Mouse (Mus musculus) kidney, adult 2 months (tissue): ENCODE results near the gene Pex10. TPM values are rescaled to one million over a fixed set of nuclear protein-coding genes. Genes with fewer than 3 reads are reported as not detected.
A peak's percentile ranks its signal among the peaks of the same experiment; 100 is the strongest.

Experiments used
- DNase-seq: peaks from one replicate; pipeline ENCODE4 v3.0.0; 2021
- H3K27ac ChIP-seq: fragments of 200-500 bp; 2 replicates; pipeline ENCODE4 v1.5.1; 2012; ENCODE audit warnings: low read depth, low read length, control low read depth, inconsistent platforms; ENCODE audit not compliant: insufficient read depth
- H3K27me3 ChIP-seq: fragments of 200-500 bp; replicated peaks from 2 replicates; pipeline ENCODE4 v1.6.1; 2012; ENCODE audit warnings: mild to moderate bottlenecking, moderate library complexity, low read length, inconsistent platforms; ENCODE audit not compliant: control insufficient read depth, insufficient read depth
- H3K36me3 ChIP-seq: fragments of 200-500 bp; 2 replicates; pipeline ENCODE4 v1.6.1; 2012; ENCODE audit warnings: mild to moderate bottlenecking, moderate library complexity, low read length, inconsistent platforms; ENCODE audit not compliant: control insufficient read depth, insufficient read depth
- H3K4me1 ChIP-seq: fragments of 200-500 bp; 2 replicates; pipeline ENCODE4 v1.6.1; 2011; ENCODE audit warnings: low read length; ENCODE audit not compliant: control insufficient read depth, insufficient read depth
- H3K4me3 ChIP-seq: fragments of 200-500 bp; 2 replicates; pipeline ENCODE4 v1.5.1; 2011; ENCODE audit warnings: mild to moderate bottlenecking, low read depth, low read length, control low read depth; ENCODE audit not compliant: insufficient read depth
- CTCF ChIP-seq: fragments of 200-500 bp; conservative IDR thresholded peaks from 2 replicates; pipeline ENCODE4 v1.5.1; 2011; ENCODE audit warnings: low read depth, mild to moderate bottlenecking, control low read depth, low read length, moderate library complexity, mixed read lengths; ENCODE audit not compliant: insufficient read depth, insufficient read length
- POLR2A ChIP-seq: fragments of 200-500 bp; IDR thresholded peaks from one replicate; pipeline ENCODE4 v1.6.1; 2011; ENCODE audit warnings: low read depth, low read length, control low read depth
- WGBS: fragments of 180-500 bp; shearing (Covaris S2); methylation state at CpG from one replicate; pipeline ENCODE4 v1.1.7; 2018; 5-methylcytosine and 5-hydroxymethylcytosine counted together
- polyA plus RNA-seq: library from polyadenylated mRNA; depleted of rRNA; stranded (reverse); fragments of >200 nt; gene quantifications from 2 replicates; pipeline ENCODE4 v1.2.3, GENCODE M21; 2012

Pex10 gene
- polyA plus RNA-seq, 1 experiment = 23.9 TPM

GRCm38 (mm10) chr4:155085206-155086107 lies 18.6 kb downstream of the Pex10 start:
- WGBS = 4% methylated on average over 35 of the region's 35 CpGs
- no peak for DNase-seq
- Histone ChIP-seq H3K27me3 (no peaks in the 10 kb centered on the region), H3K4me3 (peak overlapping the region; percentile 76), H3K4me1 (peaks cover 23% of the 10 kb centered on the region; the same call in 1 of the 2 replicates), H3K27ac (peak overlapping the region; percentile 26; the same call in 1 of the 2 replicates), H3K36me3 (peaks cover 3% of the 10 kb centered on the region)
- TF ChIP-seq POLR2A = no peak
- no peak for TF ChIP-seq CTCF

GRCm38 (mm10) chr4:155086108-155087024 lies 19.6 kb downstream of the Pex10 start, which contains the start of the genes Rer1 and Morn1:
Gene Rer1, minus strand, starts transcription at chr4:155086382.
Gene Morn1, plus strand, starts transcription at chr4:155086577.
- under 1% methylated on average over 84 of the region's 85 CpGs for WGBS

GRCm38 (mm10) chr4:155089241-155089640 lies 22.4 kb downstream of the Pex10 start:
- Histone ChIP-seq H3K36me3 (no peaks in the 10 kb centered on the region), H3K4me1 (peaks cover 13% of the 10 kb centered on the region; the same call in 1 of the 2 replicates), H3K27ac (no peak overlapping the region), H3K27me3 (no peaks in the 10 kb centered on the region), H3K4me3 (no peak overlapping the region)
- DNase-seq = no peak
- whole genome bisulfite sequencing = 91% methylated on average over 5 of the region's 5 CpGs
- TF ChIP-seq CTCF = no peak

More at GRCm38 (mm10) chr4:155086108-155087024, 19.6 kb downstream of the Pex10 start, which contains the start of the genes Rer1 and Morn1:
- peak within 1 kb of the TSS; percentile 65 for H3K27ac ChIP-seq
- DNase-seq = peak; percentile 100
- H3K4me3 ChIP-seq = peak within 1 kb of the TSS; percentile 76
- H3K4me1 ChIP-seq = peaks cover 23% of the 10 kb centered on the region; the same call in 1 of the 2 replicates
- TF ChIP-seq POLR2A (peak; percentile 69), CTCF (no peak)
- no peaks in the 10 kb centered on the region; the same call in 1 of the 2 replicates for H3K36me3 ChIP-seq
- H3K27me3 ChIP-seq = no peaks in the 10 kb centered on the region

DNA sequence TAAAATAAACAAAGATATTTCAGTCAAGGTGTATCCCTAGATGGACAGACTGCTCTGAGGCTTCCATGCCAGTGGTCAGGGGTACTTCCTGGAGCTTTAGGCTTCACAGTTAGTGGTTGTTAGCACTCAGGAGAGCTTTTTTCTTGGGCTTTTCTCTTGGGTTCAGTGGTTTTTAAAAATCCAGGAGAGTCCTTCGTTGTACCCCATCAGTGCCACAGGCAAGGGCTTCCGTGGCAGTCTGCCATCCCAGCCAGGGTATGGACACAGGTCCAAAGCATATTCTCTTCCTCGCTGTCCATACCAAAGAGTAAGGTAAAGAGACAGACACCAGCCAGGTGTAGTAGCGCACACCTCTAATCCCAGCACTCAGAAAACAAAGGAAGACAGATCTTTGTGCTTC lies 23.3 kb downstream of the Pex10 start:
- Histone ChIP-seq H3K4me1 (peaks cover 5% of the 10 kb centered on the region; the same call in 1 of the 2 replicates), H3K27ac (no peak overlapping the region), H3K27me3 (no peaks in the 10 kb centered on the region), H3K36me3 (no peaks in the 10 kb centered on the region), H3K4me3 (no peak overlapping the region)
- TF ChIP-seq CTCF (no peak), POLR2A (no peak)
- DNase-seq = no peak
- WGBS = 94% methylated on average over 4 of the region's 4 CpGs

DNA sequence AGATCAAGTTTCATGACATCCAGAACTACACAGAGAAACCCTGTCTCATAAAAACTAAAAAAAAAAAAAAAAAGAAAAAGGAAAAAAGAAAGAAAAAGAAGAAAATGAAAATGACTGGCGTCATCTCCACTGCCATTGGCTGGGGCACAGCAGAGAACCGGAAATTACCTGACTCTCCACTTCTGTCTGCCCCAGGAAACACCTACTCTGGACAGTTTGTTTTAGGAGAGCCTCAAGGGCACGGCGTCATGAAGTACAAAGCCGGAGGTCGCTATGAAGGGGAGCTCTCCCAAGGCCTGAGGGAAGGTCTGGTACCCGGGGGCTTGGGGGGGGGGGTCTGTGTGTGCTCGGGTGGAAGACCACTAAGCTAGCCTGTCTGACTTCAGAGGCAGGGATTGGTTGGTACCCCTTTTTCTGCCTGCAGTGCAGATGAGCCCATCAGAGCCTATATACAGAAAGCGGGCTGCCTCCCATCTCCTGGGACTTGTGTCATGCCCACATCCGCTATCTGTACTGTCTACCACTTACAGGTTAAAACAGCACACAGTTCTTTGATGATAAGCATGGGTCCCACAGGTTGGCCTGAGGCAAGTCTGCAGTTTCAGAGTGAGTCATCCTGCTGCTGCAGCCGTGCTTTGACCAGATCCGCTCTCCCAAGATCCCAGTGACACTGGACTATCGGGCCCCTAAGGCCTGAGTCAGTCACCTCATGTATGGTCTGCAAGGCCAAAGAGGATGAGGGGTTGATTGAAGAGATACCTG lies 24.1 kb downstream of the Pex10 start:
- H3K27me3 ChIP-seq = no peaks in the 10 kb centered on the region
- no peak overlapping the region for H3K4me3 ChIP-seq
- no peaks in the 10 kb centered on the region for H3K36me3 ChIP-seq
- TF ChIP-seq CTCF (no peak), POLR2A (no peak)
- H3K4me1 ChIP-seq = peaks cover 7% of the 10 kb centered on the region; the same call in 1 of the 2 replicates
- no peak for DNase-seq
- 91% methylated on average over 13 of the region's 13 CpGs for WGBS
- no peak overlapping the region for H3K27ac ChIP-seq

DNA sequence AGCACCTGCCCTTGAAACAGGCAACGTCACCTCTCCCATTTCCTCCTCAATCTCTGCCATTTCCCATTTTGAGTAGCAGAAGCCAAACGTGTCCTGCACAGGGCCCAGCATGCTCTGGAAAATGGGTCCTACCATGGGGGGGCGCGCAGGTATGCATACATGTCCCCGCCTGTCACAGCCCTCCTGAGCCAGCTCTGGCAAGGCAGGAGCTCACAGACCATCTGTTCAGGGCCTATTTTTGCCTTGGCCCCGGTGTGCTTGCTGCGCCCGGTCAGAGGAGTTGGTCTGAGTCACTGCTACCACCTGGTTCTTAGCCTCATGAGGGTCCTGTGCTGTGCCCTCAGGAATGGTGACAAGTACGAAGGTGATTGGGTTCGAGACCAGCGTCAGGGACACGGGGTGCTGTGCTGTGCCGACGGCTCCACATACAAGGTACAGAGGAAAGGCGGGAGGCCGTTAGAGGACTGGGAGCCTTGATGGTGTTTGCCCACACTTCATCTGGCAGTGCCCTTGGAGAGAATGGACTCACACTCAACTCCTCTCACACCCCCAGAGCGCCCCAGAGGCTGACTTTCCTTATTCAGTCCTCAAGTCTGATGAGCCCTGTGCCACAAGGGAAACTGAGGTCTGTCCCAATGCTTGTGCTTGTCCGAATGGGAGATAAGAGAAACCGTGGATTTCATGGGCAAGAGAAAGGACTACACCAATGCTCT lies 26.1 kb downstream of the Pex10 start:
- TF ChIP-seq CTCF (no peak), POLR2A (no peak)
- H3K4me3 ChIP-seq = no peak overlapping the region
- 92% methylated on average over 19 of the region's 19 CpGs for WGBS
- H3K4me1 ChIP-seq = peaks cover 2% of the 10 kb centered on the region; the same call in 1 of the 2 replicates
- H3K36me3 ChIP-seq = no peaks in the 10 kb centered on the region
- no peaks in the 10 kb centered on the region for H3K27me3 ChIP-seq
- no peak overlapping the region for H3K27ac ChIP-seq
- DNase-seq = no peak
